Mouse (Mus musculus) C2C12 (cell line): ENCODE data around the gene Afg1l. TPM values are rescaled to one million over a fixed set of nuclear protein-coding genes. Genes with fewer than 3 reads are reported as not detected.

Experiments used
- H3K27me3 ChIP-seq: one replicate; pipeline ENCODE4 v1.6.1; 2011; ENCODE audit not compliant: control insufficient read depth, insufficient read depth, insufficient read length
- H3K36me3 ChIP-seq: one replicate; pipeline ENCODE4 v1.6.1; 2011; ENCODE audit not compliant: control insufficient read depth, insufficient read depth
- H3K4me3 ChIP-seq: one replicate; pipeline ENCODE4 v1.5.1; 2011; ENCODE audit warnings: mild to moderate bottlenecking, control low read depth; ENCODE audit not compliant: poor library complexity, insufficient read depth, severe bottlenecking
- H3K79me2 ChIP-seq: one replicate; pipeline ENCODE4 v1.6.1; 2011; ENCODE audit not compliant: control insufficient read depth, insufficient read depth
- H3K79me3 ChIP-seq: one replicate; pipeline ENCODE4 v1.6.1; 2011; ENCODE audit warnings: low read depth, control low read depth
- H3ac ChIP-seq: one replicate; pipeline ENCODE3; 2011; ENCODE audit warnings: low read depth; ENCODE audit not compliant: control insufficient read depth, insufficient read length
- CEBPB ChIP-seq: IDR thresholded peaks from one replicate; pipeline ENCODE4 v1.6.1; 2011; ENCODE audit warnings: low read depth, mild to moderate bottlenecking, control low read depth, moderate library complexity
- CTCF ChIP-seq: IDR thresholded peaks from one replicate; pipeline ENCODE4 v1.5.1; 2011; ENCODE audit not compliant: control insufficient read depth, insufficient read depth, insufficient read length
- FOSL1 ChIP-seq: IDR thresholded peaks from one replicate; pipeline ENCODE4 v1.8.0; 2011; ENCODE audit warnings: mild to moderate bottlenecking, low read length; ENCODE audit not compliant: poor library complexity, insufficient read depth, severe bottlenecking
- MAX ChIP-seq: IDR thresholded peaks from one replicate; pipeline ENCODE4 v1.6.1; 2011; ENCODE audit warnings: mild to moderate bottlenecking, control low read depth
- MYOD1 ChIP-seq: IDR thresholded peaks from one replicate; pipeline ENCODE4 v1.6.1; 2011; ENCODE audit warnings: low read depth; ENCODE audit not compliant: control insufficient read depth, insufficient read length
- MYOG ChIP-seq: IDR thresholded peaks from one replicate; pipeline ENCODE4 v1.6.1; 2011; ENCODE audit not compliant: control insufficient read depth, insufficient read length; ENCODE audit errors: extremely low read depth
- USF1 ChIP-seq: IDR thresholded peaks from one replicate; pipeline ENCODE4 v1.6.1; 2011; ENCODE audit warnings: low read depth, mild to moderate bottlenecking, control low read depth, moderate library complexity
- polyA plus RNA-seq: library from polyadenylated mRNA; unstranded; fragments of >200 nt; fragmentation: generic; extraction: Trizol; gene quantifications from one replicate; pipeline ENCODE4 v1.2.1, GENCODE M21; 2012; ENCODE audit warnings: missing spikeins

The Afg1l gene
- polyA plus RNA-seq, 1 experiment: 4.7 TPM

- TF ChIP-seq FOSL1 (no peak), MAX (no peak), CTCF (no peak), CEBPB (no peak), MYOG (no peak), USF1 (no peak), MYOD1 (no peak)
- H3K36me3 ChIP-seq: peaks cover 4% of the 10 kb centered on the region
Measured at GRCm38 (mm10) chr10:42342714-42343113, 135.7 kb downstream of the Afg1l start.

GRCm38 (mm10) chr10:42341815-42342457 lies 136.4 kb downstream of the Afg1l start:
- TF ChIP-seq MYOD1 (no peak), USF1 (no peak), CTCF (no peak), MAX (no peak), CEBPB (no peak), FOSL1 (no peak), MYOG (no peak)
- no peaks in the 10 kb centered on the region for H3K79me2 ChIP-seq
- H3K27me3 ChIP-seq: no peaks in the 10 kb centered on the region
- no peak overlapping the region for H3K4me3 ChIP-seq
- no peaks in the 10 kb centered on the region for H3K79me3 ChIP-seq
- peaks cover 4% of the 10 kb centered on the region for H3K36me3 ChIP-seq
- no peak overlapping the region for H3ac ChIP-seq

More at GRCm38 (mm10) chr10:42342714-42343113, 135.7 kb downstream of the Afg1l start:
- Histone ChIP-seq H3ac (no peak overlapping the region), H3K79me3 (no peaks in the 10 kb centered on the region), H3K4me3 (no peak overlapping the region), H3K79me2 (no peaks in the 10 kb centered on the region), H3K27me3 (no peaks in the 10 kb centered on the region)

- no peaks in the 10 kb centered on the region for H3K27me3 ChIP-seq
- no peak overlapping the region for H3K4me3 ChIP-seq
Measured at GRCm38 (mm10) chr10:42340426-42340793, 138.0 kb downstream of the Afg1l start.

GRCm38 (mm10) chr10:42339773-42340425 lies 138.5 kb downstream of the Afg1l start:
- TF ChIP-seq FOSL1 (no peak), CTCF (no peak), MYOG (no peak), CEBPB (no peak), MYOD1 (no peak), USF1 (no peak), MAX (no peak)

More at GRCm38 (mm10) chr10:42340426-42340793, 138.0 kb downstream of the Afg1l start:
- H3K79me2 ChIP-seq: no peaks in the 10 kb centered on the region
- no peaks in the 10 kb centered on the region for H3K79me3 ChIP-seq
- H3ac ChIP-seq: no peak overlapping the region
- H3K36me3 ChIP-seq: peaks cover 4% of the 10 kb centered on the region
- TF ChIP-seq FOSL1 (no peak), MAX (no peak), MYOG (no peak), CTCF (no peak), MYOD1 (no peak), USF1 (no peak), CEBPB (no peak)

GRCm38 (mm10) chr10:42338456-42338855 lies 139.9 kb downstream of the Afg1l start:
- TF ChIP-seq CEBPB: no peak
- no peak for TF ChIP-seq MYOD1
- TF ChIP-seq CTCF: no peak
- TF ChIP-seq USF1: no peak
- no peak for TF ChIP-seq MAX
- TF ChIP-seq MYOG: no peak
- no peak for TF ChIP-seq FOSL1
- H3K27me3 ChIP-seq: no peaks in the 10 kb centered on the region
- H3K79me2 ChIP-seq: no peaks in the 10 kb centered on the region
- no peak overlapping the region for H3K4me3 ChIP-seq
- H3K36me3 ChIP-seq: peaks cover 4% of the 10 kb centered on the region
- H3K79me3 ChIP-seq: no peaks in the 10 kb centered on the region
- no peak overlapping the region for H3ac ChIP-seq

More at GRCm38 (mm10) chr10:42339773-42340425, 138.5 kb downstream of the Afg1l start:
- Histone ChIP-seq H3K4me3 (no peak overlapping the region), H3K27me3 (no peaks in the 10 kb centered on the region), H3K36me3 (peaks cover 4% of the 10 kb centered on the region), H3K79me2 (no peaks in the 10 kb centered on the region), H3K79me3 (no peaks in the 10 kb centered on the region), H3ac (no peak overlapping the region)

GRCm38 (mm10) chr10:42327576-42327975 lies 150.8 kb downstream of the Afg1l start:
- H3K79me3 ChIP-seq: no peaks in the 10 kb centered on the region
- TF ChIP-seq FOSL1 (no peak), MAX (no peak), MYOD1 (no peak), USF1 (no peak), MYOG (no peak), CEBPB (no peak), CTCF (no peak)
- H3ac ChIP-seq: no peak overlapping the region
- H3K36me3 ChIP-seq: no peaks in the 10 kb centered on the region
- H3K4me3 ChIP-seq: no peak overlapping the region
- H3K27me3 ChIP-seq: no peaks in the 10 kb centered on the region
- H3K79me2 ChIP-seq: no peaks in the 10 kb centered on the region
